Mouse (Mus musculus): Measurements from ENCODE around the gene Dgki.

- TF ChIP-seq POLR2A (IDR thresholded peaks at IDR 0.05; ENCODE audit: insufficient read depth, low read depth, low read length) (no peak), CTCF (IDR thresholded peaks at IDR 0.05; ENCODE audit: insufficient read depth, low read depth, low read length) (no peak)
These were observed 27.5 kb upstream of the Dgki start for GRCm38 (mm10) chr6:37327519-37327918.
